Mouse (Mus musculus): ENCODE measurements at regions not wholly inside any gene's neighbourhood (a gene's known extent, or its start where the extent isn't known, plus 50 kb on each side); places are given as distances from the start of the nearest gene placed in this dataset.
"Not testable (repeated sequence)": the region's sequence is repeated elsewhere in the genome, so short reads cannot be mapped to it uniquely, and the experiment has no call there.

DNA sequence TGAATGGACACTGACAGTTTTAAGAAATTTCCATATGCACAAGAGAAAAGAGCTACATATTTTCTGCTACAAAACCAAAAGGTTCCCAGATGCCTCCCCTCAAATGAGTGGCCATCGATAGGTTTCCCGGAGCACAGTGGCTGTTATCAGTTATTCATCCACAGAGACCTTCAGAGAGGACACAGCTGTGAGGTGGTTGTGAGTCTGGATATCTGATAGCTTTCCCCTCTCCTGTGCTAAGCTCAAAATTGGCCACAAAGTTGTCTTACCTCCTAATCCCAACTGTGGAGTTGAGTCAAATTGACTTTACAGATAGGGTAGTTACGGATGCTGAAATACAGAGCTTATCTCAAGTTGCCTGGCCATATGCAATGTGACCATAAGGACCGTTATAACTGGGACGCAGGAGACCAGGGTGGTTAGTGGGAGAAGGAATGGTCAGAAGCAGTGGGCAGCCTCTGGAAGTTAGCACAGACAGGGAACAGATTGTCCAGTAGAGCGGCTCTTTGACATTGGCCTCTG is 93.3 kb upstream of the Zfp706 start:
- DNase-seq = no peak

DNA sequence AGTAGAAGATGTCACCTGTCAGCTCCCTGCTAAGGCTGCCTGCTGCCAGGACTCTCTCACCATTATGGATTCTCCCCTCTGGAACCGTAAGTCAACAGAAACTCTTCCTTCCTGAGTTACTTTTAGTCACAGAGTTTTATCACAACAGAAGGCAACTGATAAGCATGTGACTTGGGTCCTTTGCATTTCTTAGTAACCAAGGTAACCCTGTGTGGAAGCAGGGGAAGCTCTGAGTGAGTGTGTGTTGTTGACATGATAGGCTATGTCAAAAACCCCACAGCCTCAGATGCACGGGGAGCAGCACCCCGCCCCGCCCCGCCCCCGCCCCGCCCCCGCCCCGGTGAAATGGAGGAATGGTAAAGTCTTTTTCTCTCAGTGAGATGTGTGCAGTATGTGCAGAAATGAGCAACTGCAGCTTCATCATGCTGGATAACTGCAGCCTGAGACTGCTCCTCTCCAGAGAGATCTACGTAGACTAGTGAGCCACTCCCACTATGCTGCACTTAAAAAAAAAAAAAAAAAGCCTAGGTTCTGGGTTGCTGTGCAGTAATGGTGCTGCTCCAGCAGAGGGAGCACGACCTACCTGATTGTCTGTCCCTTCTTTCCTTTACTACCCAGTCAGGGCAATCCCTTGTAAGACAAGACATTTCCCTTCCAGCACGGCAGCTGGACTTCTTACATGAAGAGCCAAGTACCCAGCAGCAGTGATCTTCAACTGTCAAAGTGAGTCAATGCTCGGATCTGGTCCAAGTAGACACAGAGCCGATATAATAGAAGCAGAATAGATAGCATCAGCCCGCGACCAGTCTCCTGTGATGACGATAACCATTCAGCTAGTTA is 92.6 kb upstream of the Zfp706 start:
- peak; percentile 66 for DNase-seq

DNA sequence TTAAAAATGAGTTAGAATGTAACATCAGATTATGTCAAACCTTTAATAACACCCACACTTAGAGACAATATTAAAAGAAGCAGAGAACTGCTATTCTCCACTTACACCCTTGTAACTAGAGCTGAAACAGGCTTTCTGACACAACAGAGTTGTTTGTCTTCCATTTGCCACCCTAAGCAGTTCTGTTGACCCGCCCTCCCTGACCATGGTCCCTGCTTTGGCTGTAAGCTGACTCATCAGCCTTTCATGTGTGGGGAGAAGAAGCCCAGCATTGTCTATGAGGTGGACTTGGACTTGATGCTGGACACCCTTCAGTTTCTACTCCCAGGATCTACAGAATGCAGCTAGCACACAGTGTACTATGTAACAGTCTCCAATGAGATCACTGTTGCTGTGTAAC is 91.6 kb upstream of the Zfp706 start:
- DNase-seq = no peak

DNA sequence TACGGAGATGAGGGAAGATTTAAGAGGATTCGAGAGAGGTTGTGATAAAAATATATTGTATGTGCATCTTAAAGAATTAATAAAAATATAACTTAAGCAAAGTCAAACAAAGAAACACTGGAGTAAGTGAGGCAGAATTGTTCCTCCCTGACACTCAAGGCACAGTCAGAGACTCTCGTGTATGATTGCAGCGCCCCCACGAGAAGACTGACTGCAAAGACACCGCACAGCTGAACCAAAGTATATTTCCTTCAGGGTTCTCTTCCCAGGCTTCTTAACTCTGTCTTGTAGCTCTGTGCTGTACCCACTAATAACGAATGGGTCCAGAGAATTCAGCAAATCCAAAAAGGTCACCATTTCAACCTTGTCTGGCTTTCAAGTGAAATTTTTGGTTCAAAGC is 89.9 kb upstream of the Zfp706 start:
- no peak for DNase-seq

DNA sequence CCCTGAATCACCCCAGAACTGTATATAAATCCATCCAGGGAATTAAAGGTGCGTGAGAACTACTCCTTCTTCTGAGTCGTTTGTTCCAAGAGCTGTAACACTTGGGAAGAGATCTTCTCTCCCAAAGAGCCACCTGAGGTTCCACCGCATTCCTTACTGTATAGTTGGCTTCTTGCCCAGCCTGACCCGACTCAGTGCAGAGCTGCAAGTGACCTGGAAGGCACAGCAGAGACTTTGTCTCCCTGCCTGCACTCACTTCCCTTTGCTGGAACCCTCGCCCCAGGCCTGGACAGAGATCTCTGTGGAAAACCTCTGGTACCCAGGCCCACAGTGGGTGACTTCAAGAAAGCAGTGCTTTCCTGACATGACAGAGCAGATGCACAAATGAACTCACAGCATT is 83.6 kb upstream of the Zfp706 start:
- DNase-seq = not testable (repeated sequence)

DNA sequence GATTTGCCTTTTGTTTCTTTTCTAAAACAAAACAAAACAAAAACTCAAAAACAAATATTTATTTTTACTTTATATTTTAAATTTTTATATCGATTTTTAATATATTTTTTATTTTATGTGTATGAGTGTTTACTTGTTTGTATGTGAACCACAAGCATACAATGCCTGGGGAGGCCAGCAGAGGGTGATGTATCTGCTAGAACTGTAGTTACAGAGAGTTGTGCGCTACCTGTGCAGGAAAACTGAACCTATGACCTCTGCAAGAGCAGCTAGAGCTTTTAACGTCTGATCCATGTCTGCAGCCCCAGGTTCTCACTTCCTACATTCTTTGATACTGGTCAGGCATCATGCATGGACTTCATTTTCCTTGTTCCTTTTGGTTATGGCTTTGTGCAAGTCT is 76.2 kb upstream of the Zfp706 start:
- no peak for DNase-seq

DNA sequence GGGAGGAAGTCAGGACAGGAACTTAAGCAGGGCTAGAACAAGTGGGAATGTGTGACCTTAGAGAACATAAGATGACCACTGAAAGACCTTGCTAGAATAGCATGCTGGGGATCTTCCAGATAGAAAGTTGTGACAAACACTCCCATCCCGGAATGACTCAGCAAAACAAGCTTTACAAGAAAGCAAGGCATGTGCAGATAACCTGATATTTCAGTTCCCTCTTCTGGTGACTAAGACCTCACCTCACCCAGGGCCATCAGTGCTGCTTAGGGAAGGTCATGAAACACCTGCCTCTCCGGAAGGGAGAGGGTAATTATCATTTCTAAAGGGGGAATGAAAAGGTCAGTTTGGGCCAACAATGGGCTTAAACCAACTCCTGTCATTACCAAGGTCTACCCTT is 74.3 kb upstream of the Zfp706 start:
- no peak for DNase-seq

DNA sequence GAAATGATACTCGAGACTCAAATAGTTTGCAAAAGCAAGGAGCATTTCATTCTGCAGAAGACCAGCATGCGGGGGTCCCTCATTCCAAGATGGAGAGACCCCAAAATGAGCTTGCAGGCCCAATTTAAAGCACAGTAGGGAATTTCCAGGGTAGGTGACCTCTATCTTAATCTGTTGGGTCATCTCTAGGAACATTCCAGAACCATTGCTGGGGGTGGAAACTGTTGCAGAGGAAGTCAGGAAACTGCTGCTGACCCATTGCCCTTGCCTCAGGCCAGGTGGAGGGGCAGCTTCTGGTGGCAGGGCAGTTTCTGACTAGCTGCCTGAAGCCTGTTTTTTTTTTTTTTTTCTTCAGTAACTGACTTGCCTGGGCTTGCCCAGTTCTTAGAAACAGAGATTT is 73.4 kb upstream of the Zfp706 start:
- DNase-seq = no peak

DNA sequence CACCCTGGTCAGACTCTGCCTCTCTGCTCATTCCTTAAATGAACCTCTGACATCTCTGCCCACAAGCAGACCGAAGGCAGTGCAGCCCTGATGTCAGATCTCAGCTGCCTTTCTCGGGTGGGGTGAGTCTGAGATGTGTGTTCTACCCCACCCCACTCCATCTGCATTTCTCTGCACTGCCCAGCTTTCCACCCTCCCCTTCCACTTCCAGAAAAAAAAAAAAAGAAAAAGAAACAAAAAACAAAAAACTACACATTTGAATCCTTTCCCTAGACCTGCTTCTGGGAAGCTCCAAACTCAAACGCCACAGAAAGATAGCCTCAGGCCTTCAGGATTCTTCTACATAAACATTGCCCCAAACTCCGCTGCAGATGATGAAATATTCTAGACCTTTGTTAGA is 72.8 kb upstream of the Zfp706 start:
- no peak for DNase-seq

DNA sequence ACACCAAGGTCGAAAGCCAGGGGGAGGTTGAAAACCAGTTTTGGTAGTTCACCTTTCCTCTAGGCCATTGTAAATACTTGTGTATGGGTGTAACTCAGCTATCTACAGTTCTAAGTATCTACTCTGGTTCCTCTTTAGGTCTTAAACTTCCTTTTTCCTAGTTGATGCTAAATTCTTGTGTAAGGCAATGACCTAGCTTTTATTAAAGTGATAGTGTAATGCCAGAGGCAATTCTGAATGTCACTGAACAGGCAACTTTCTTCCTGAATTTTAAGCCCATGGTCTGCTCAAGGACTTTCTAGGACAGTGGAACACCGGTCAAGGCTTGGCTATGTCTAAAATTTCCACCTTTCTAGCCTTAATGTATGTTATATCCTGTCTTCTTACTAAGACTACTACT is 66.6 kb upstream of the Zfp706 start:
- DNase-seq = not testable (repeated sequence)

DNA sequence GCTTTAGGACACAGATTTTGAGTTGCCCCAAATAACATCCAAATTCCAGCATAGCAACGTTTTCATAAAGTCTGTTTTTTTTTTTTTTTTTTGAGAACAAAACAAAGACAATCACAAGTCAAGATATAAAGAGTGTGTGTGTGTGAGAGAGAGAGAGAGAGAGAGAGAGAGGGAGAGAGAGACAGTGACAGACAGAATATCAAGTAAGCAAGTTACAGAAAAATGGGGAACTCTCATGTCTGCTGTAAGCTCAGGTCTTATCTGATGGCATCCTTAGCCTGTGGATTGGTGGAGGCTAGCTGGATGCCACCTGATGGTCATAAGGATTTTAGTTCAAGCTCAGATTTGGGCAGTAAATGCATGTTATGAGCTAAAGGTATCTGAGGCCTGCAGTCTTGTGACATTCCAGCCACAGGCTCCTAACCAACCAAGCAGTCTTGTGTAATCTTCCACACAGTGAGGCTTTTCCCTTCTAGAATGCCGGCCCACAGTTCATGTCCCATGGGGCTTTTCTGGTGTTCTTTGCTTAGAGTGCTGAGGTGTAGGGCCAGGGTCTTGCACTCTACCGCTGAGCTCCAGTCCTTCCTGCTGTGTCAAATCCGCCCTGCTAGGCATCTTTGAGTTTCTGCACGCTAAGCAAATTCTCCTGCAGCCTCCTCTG is 64.8 kb upstream of the Zfp706 start:
- no peak for DNase-seq

DNA sequence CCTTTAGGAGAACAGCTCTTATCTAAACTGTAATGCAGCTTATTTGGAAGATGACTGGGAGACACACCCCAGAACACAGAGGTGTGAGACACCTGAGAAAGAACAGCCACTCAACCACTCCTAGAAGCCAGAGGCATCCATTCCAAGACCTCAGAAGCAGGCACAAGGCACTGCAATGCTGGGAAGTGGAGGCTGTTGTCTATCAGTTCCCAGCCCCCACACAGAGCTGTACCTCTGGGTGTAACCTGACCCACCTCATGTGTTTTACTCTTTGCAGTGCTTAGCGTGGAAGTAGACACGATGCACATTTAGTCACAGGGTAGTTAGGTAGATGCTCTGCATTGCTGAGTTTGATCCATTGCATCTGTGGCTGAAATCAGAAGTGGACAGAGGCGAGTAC is 62.6 kb upstream of the Zfp706 start:
- no peak for DNase-seq

DNA sequence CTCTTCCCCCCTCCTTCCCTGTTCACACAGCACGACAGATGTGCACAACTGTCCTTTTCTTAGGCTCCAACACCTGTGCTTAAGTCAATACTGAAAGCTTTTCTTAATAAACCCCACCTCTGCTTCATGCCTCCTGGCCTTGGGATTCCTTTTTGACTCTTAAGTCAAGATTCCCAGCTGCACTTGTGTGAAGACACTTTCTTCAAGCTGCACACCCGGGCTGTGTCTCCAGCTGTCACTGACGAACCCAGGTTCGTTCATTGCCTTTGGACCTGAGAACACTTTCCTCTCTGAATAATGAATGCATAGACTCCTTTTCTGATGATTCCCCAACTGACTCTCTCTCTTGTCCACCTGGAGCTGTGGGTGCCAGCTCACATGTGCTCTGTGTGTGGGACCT is 59.8 kb upstream of the Zfp706 start:
- DNase-seq = no peak

DNA sequence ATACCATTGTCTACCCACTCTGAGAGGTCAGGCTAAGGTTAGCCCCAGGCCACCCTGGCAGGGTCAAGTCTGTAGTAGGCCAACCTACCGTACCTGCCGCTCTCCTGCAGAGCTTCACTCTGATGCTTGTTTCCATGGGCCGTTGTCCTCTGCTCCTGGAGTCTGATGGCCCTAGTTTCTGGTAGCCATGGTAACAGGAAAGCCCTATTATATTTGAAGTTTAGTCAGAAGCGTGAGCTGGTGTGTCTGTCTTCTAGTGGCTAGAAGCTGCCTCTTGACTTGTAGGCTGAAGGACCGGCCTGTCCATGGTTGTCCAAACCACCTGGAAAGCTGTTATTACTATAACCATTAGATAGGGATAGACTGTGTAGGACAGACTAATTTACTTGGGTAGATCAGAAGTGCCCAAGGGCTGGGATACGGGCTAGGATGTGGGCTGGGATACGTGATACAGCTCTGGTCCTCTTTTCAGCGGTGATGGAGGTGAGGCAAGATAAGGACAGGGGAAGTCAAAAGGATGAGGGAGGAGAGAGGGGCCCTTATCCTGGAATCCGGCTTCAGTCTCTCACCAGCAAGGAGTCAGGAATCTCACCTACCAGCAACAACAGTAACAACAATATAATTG is 58.5 kb upstream of the Zfp706 start:
- DNase-seq = no peak

DNA sequence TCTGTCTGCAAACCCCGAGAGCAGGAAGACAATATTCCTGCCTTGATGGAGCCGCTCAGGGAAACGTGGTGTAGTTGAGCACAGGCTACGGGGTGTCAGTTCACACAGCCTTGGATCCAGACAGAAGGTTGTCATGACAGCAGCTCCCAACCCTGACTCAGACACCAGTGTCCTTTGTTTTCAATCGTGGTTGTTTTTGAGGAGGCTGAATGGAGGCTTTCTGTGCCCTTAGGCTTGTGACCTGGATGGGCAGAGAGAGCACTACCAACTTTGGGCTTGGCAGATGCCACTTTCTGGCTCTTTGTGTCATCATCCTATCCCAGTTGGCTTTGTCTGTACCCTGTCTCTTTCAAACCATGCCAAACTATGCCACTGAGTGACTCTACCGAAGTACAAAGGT is 57.8 kb upstream of the Zfp706 start:
- DNase-seq = no peak

DNA sequence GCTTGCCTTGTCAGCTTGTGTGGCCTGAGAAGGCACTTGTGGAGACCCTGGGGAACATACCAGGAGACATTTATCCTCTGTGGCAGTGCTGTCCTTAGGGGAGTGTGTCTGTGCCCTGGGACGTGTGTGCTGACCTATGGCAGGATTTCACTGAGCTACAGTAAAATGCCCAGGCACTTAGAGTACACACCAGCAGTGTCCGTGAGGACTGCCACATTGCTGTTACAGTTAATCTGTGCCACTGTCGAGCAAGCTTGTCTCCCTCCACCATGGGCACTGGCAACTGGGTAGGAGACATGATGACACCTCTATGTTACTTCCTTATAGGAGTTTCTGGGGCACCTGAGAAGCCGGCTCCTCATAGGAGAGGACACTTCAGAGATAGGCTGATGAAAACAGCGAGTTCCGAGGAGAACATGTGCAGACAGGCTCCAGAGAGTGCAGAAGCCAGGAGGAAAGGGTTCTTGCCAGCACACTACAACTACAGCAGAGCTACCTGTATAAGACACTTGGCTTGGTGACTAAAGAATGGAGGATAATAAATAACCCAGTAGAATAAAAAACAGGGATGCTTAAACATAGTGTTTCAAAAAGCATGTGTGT is 56.3 kb upstream of the Zfp706 start:
- no peak for DNase-seq

DNA sequence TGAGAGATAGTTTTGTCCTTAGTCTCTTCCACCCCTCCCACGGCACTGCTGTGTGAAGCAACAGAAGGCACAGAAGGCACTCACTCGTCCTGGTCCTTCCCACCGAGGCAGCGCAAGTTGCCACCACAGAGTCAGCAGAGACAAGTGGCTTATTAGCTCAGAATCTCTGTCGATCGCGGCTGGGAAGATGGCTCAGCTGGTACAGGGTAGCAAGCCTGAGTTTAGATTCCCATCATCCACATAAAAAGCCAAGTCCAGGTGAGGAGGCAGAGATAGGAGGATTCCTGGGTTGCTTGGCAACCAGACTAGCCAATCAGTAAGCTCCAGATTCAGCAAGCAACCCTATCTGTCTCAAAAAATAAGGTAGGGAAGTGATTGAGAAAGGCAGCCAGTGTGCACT is 55.0 kb upstream of the Zfp706 start:
- DNase-seq = no peak

DNA sequence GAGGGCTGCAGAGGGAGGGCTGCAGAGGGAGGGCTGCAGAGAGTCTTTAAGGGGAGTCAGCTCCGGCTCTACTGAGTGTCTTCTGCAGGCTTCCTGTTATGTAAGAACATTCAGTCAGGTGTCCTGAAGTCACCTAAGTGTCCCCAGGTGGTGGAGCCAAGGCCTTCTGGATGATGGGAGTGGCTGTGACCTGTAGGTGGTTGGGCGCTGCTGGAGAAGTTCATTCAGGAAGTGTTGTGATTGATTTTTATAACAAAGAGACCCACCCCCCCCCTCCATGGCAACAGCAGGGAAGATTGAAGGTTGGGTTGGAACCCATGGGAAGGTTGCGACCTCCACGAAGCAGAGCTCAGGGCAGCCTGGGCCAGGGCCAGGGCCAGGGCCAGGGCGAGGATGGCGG is 53.9 kb upstream of the Zfp706 start:
- no peak for DNase-seq

DNA sequence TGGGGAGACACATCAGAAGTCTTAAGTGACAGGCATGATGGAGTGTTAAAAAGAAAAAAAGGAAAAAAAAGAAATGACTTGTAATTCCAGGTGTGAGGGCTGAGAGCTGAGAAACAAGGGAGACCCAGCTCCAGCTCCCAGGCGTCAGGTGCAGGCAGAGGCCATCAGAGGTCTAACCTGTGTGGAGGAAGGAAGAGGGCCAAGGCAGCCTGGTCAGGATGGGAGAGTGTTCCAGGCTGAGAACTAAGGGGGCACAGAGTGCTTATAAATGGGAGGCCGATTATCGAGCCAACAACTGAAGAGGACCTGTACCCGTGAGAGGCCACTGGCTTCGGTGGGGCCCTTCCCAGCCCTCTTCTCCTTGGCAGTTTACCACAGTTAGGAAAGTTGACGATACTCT is 53.3 kb upstream of the Zfp706 start:
- no peak for DNase-seq

Measured in thymus, postnatal 25 days (tissue).